Mouse (Mus musculus): ENCODE results near the gene Lef1. TPM values are rescaled to one million over a fixed set of nuclear protein-coding genes. Genes with fewer than 3 reads are reported as not detected.

Gene Lef1
- polyA plus RNA-seq, 1 experiment from 2014 or later = 15.6 TPM

- under 1% methylated on average over 59 of the region's 59 CpGs for WGBS
- Histone ChIP-seq H3K4me1 (ENCODE audit: control insufficient read depth, insufficient read depth, low read length) (peaks cover 14% of the 10 kb centered on the region; the same call in 1 of the 2 replicates), H3K36me3 (ENCODE audit: control insufficient read depth, insufficient read depth, low read length) (no peaks in the 10 kb centered on the region), H3K27ac (ENCODE audit: low read depth, low read length) (peak overlapping the region; percentile 68), H3K9me3 (replicated peaks; ENCODE audit: control insufficient read depth, low read length) (no peaks in the 10 kb centered on the region), H3K4me2 (ENCODE audit: low read length) (peak overlapping the region; percentile 75), H3K4me3 (ENCODE audit: low read depth, low read length) (peak overlapping the region; percentile 44), H3K9ac (ENCODE audit: low read length) (peak overlapping the region; percentile 75), H3K27me3 (replicated peaks; ENCODE audit: control insufficient read depth, insufficient read depth, low read length) (peaks cover 22% of the 10 kb centered on the region)
- DNase-seq (ENCODE audit: low spot score) (peak; percentile 56), ATAC-seq (peak; percentile 54)
Observed at GRCm38 (mm10) chr3:131111151-131111850, 1.0 kb downstream of the Lef1 start.

- H3K4me3 ChIP-seq (ENCODE audit: low read depth, low read length) = peak overlapping the region; percentile 44
- H3K9ac ChIP-seq (ENCODE audit: low read length) = peak overlapping the region; percentile 75
- H3K27me3 ChIP-seq (replicated peaks; ENCODE audit: control insufficient read depth, insufficient read depth, low read length) = peaks cover 15% of the 10 kb centered on the region
- peaks cover 9% of the 10 kb centered on the region; the same call in 1 of the 2 replicates for H3K4me1 ChIP-seq (ENCODE audit: control insufficient read depth, insufficient read depth, low read length)
- H3K36me3 ChIP-seq (ENCODE audit: control insufficient read depth, insufficient read depth, low read length) = no peaks in the 10 kb centered on the region
- H3K27ac ChIP-seq (ENCODE audit: low read depth, low read length) = peak overlapping the region; percentile 28; the same call in 1 of the 2 replicates
- ATAC-seq (peak; percentile 38), DNase-seq (ENCODE audit: low spot score) (peak; percentile 70)
- under 1% methylated on average over 69 of the region's 69 CpGs for WGBS
- peak overlapping the region; percentile 75 for H3K4me2 ChIP-seq (ENCODE audit: low read length)
- no peaks in the 10 kb centered on the region for H3K9me3 ChIP-seq (replicated peaks; ENCODE audit: control insufficient read depth, low read length)
Observed at GRCm38 (mm10) chr3:131111851-131112572, 1.7 kb downstream of the Lef1 start.

- no peak for ATAC-seq
- Histone ChIP-seq H3K9ac (ENCODE audit: low read length) (peak overlapping the region; percentile 75), H3K9me3 (replicated peaks; ENCODE audit: control insufficient read depth, low read length) (no peaks in the 10 kb centered on the region), H3K27ac (ENCODE audit: low read depth, low read length) (no peak overlapping the region; the same call in 1 of the 2 replicates), H3K4me1 (ENCODE audit: control insufficient read depth, insufficient read depth, low read length) (peaks cover 9% of the 10 kb centered on the region; the same call in 1 of the 2 replicates), H3K27me3 (replicated peaks; ENCODE audit: control insufficient read depth, insufficient read depth, low read length) (peaks cover 10% of the 10 kb centered on the region), H3K4me2 (ENCODE audit: low read length) (peak overlapping the region; percentile 75), H3K4me3 (ENCODE audit: low read depth, low read length) (peak overlapping the region; percentile 44), H3K36me3 (ENCODE audit: control insufficient read depth, insufficient read depth, low read length) (no peaks in the 10 kb centered on the region)
- no peak for DNase-seq (ENCODE audit: low spot score)
- WGBS = under 1% methylated on average over 7 of the region's 7 CpGs
Observed at GRCm38 (mm10) chr3:131112573-131112955, 2.3 kb downstream of the Lef1 start.

- Histone ChIP-seq H3K4me3 (ENCODE audit: low read depth, low read length) (peak overlapping the region; percentile 44), H3K4me2 (ENCODE audit: low read length) (peak overlapping the region; percentile 75), H3K4me1 (ENCODE audit: control insufficient read depth, insufficient read depth, low read length) (0 out of 2 replicates have a peak, but pooled peaks cover 5% of the 10 kb centered on the region), H3K9ac (ENCODE audit: low read length) (peak overlapping the region; percentile 75; the same call in 1 of the 2 replicates), H3K27ac (ENCODE audit: low read depth, low read length) (no peak overlapping the region), H3K9me3 (replicated peaks; ENCODE audit: control insufficient read depth, low read length) (no peaks in the 10 kb centered on the region), H3K36me3 (ENCODE audit: control insufficient read depth, insufficient read depth, low read length) (no peaks in the 10 kb centered on the region), H3K27me3 (replicated peaks; ENCODE audit: control insufficient read depth, insufficient read depth, low read length) (peaks cover 6% of the 10 kb centered on the region; the same call in 1 of the 2 replicates)
- ATAC-seq (no peak), DNase-seq (ENCODE audit: low spot score) (no peak)
- 7% methylated on average over 13 of the region's 13 CpGs for WGBS
Observed at GRCm38 (mm10) chr3:131113029-131113428, 2.8 kb downstream of the Lef1 start.

GRCm38 (mm10) chr3:131116116-131116515 lies 5.8 kb downstream of the Lef1 start:
- H3K27ac ChIP-seq (ENCODE audit: low read depth, low read length) = no peak overlapping the region
- H3K9me3 ChIP-seq (replicated peaks; ENCODE audit: control insufficient read depth, low read length) = no peaks in the 10 kb centered on the region
- no peak overlapping the region for H3K9ac ChIP-seq (ENCODE audit: low read length)
- H3K4me2 ChIP-seq (ENCODE audit: low read length) = no peak overlapping the region
- H3K27me3 ChIP-seq (replicated peaks; ENCODE audit: control insufficient read depth, insufficient read depth, low read length) = no peaks in the 10 kb centered on the region
- H3K4me1 ChIP-seq (ENCODE audit: control insufficient read depth, insufficient read depth, low read length) = 0 out of 2 replicates have a peak, but pooled peaks cover 5% of the 10 kb centered on the region
- 0 out of 2 replicates have a peak, but pooled peaks cover 3% of the 10 kb centered on the region for H3K36me3 ChIP-seq (ENCODE audit: control insufficient read depth, insufficient read depth, low read length)
- 88% methylated on average over 13 of the region's 13 CpGs for WGBS
- ATAC-seq (no peak), DNase-seq (ENCODE audit: low spot score) (no peak)
- H3K4me3 ChIP-seq (ENCODE audit: low read depth, low read length) = no peak overlapping the region

GRCm38 (mm10) chr3:131117352-131117751 lies 7.1 kb downstream of the Lef1 start:
- Histone ChIP-seq H3K4me3 (ENCODE audit: low read depth, low read length) (no peak overlapping the region), H3K27ac (ENCODE audit: low read depth, low read length) (no peak overlapping the region), H3K9me3 (replicated peaks; ENCODE audit: control insufficient read depth, low read length) (no peaks in the 10 kb centered on the region), H3K4me2 (ENCODE audit: low read length) (no peak overlapping the region), H3K4me1 (ENCODE audit: control insufficient read depth, insufficient read depth, low read length) (0 out of 2 replicates have a peak, but pooled peaks cover 5% of the 10 kb centered on the region), H3K9ac (ENCODE audit: low read length) (no peak overlapping the region), H3K36me3 (ENCODE audit: control insufficient read depth, insufficient read depth, low read length) (0 out of 2 replicates have a peak, but pooled peaks cover 3% of the 10 kb centered on the region), H3K27me3 (replicated peaks; ENCODE audit: control insufficient read depth, insufficient read depth, low read length) (no peaks in the 10 kb centered on the region)
- no peak for ATAC-seq
- no peak for DNase-seq (ENCODE audit: low spot score)
- 95% methylated on average over 15 of the region's 15 CpGs for WGBS

GRCm38 (mm10) chr3:131117883-131118282 lies 7.6 kb downstream of the Lef1 start:
- Histone ChIP-seq H3K27ac (ENCODE audit: low read depth, low read length) (no peak overlapping the region), H3K4me1 (ENCODE audit: control insufficient read depth, insufficient read depth, low read length) (0 out of 2 replicates have a peak, but pooled peaks cover 2% of the 10 kb centered on the region), H3K9ac (ENCODE audit: low read length) (no peak overlapping the region), H3K27me3 (replicated peaks; ENCODE audit: control insufficient read depth, insufficient read depth, low read length) (no peaks in the 10 kb centered on the region), H3K9me3 (replicated peaks; ENCODE audit: control insufficient read depth, low read length) (no peaks in the 10 kb centered on the region), H3K4me3 (ENCODE audit: low read depth, low read length) (no peak overlapping the region), H3K36me3 (ENCODE audit: control insufficient read depth, insufficient read depth, low read length) (0 out of 2 replicates have a peak, but pooled peaks cover 3% of the 10 kb centered on the region), H3K4me2 (ENCODE audit: low read length) (no peak overlapping the region)
- 83% methylated on average over 3 of the region's 3 CpGs for WGBS
- ATAC-seq (no peak), DNase-seq (ENCODE audit: low spot score) (no peak)

- WGBS = 77% methylated on average over 10 of the region's 10 CpGs
- 0 out of 2 replicates have a peak, but pooled peaks cover 6% of the 10 kb centered on the region for H3K36me3 ChIP-seq (ENCODE audit: control insufficient read depth, insufficient read depth, low read length)
- H3K9me3 ChIP-seq (replicated peaks; ENCODE audit: control insufficient read depth, low read length) = no peaks in the 10 kb centered on the region
- no peaks in the 10 kb centered on the region for H3K4me1 ChIP-seq (ENCODE audit: control insufficient read depth, insufficient read depth, low read length)
- DNase-seq (ENCODE audit: low spot score) (no peak), ATAC-seq (no peak)
- H3K27me3 ChIP-seq (replicated peaks; ENCODE audit: control insufficient read depth, insufficient read depth, low read length) = no peaks in the 10 kb centered on the region
- H3K4me2 ChIP-seq (ENCODE audit: low read length) = no peak overlapping the region
- H3K27ac ChIP-seq (ENCODE audit: low read depth, low read length) = no peak overlapping the region
- H3K4me3 ChIP-seq (ENCODE audit: low read depth, low read length) = no peak overlapping the region
- H3K9ac ChIP-seq (ENCODE audit: low read length) = no peak overlapping the region
Observed at GRCm38 (mm10) chr3:131119435-131119834, 9.2 kb downstream of the Lef1 start.

All from forebrain, embryonic 14.5 days (tissue).